Mouse (Mus musculus) liver, adult 2 months (tissue): ENCODE data around the gene P4hb.

Experiments
- CTCF ChIP-seq: fragments of 200-500 bp; IDR thresholded peaks from 2 replicates; pipeline ENCODE4 v1.5.1; 2011; ENCODE audit warnings: low read depth, low read length, control low read depth
- POLR2A ChIP-seq: fragments of 200-500 bp; IDR thresholded peaks from 2 replicates; pipeline ENCODE4 v1.6.1; 2011; ENCODE audit warnings: low read length, control low read depth; ENCODE audit not compliant: insufficient read depth; ENCODE audit errors: extremely low read depth

- TF ChIP-seq CTCF (no peak), POLR2A (peak; percentile 97)
Observed at GRCm38 (mm10) chr11:120617519-120618112, 44.6 kb upstream of the P4hb start, which contains the start of gene Pcyt2.
